Mouse (Mus musculus): ENCODE results near the gene Dpysl4.

DNA sequence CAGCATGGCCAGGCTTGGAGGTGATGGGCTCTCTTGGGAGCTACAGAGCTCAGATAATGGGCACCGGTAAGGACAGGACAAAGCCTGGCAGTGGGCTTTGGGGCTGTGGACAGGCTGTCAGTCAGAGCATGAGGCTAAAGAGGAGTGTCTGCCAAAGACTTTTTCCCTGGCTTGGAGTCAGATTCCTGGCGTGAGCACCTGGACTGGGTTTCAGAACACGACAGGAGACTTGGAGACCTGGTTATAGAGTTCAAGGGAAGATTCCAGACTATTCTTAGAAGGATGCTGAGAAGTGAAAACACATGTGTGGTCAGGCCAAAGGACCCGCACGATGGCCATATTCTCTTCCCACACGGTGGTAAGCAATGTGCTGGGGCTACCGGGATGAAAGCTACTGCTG is 19.9 kb downstream of the Dpysl4 start:
- TF ChIP-seq CTCF (IDR thresholded peaks at IDR 0.05; ENCODE audit: low read depth) (no peak), EP300 (optimal IDR thresholded peaks at IDR 0.05) (no peak)

Data from stomach, postnatal 0 days (tissue).